Mouse (Mus musculus): ENCODE measurements around the gene Tmco5. TPM values are rescaled to one million over a fixed set of nuclear protein-coding genes. Genes with fewer than 3 reads are reported as not detected.
"Not testable (repeated sequence)": the region's sequence is repeated elsewhere in the genome, so short reads cannot be mapped to it uniquely, and the experiment has no call there.

Tmco5 gene
- polyA plus RNA-seq, 1 experiment from 2014 or later = not detected

DNA sequence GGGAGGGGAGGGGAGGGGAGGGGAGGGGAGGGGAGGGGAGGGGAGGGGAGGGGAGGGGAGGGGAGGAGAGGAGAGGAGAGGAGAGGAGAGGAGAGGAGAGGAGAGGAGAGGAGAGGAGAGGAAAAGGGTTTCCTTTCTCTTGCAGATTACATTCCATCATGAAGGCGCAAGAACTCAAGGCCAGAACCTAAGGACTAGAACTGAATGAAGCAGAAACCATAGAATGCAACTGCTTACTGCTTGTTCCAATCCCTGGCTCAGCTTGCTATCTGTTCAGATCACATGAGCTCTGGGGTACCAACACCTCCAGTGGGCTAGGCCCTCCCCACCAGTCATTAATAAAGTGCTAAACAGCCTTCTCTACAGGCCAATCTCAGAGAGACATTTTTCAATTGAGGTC, 55.7 kb downstream of the Tmco5 start:
- WGBS = 94% methylated on average over 1 of the region's 1 CpGs
- DNase-seq (ENCODE audit: low spot score); H3K9me3 ChIP-seq (replicated peaks); H3K4me3 ChIP-seq; H3K4me1 ChIP-seq; H3K27me3 ChIP-seq (ENCODE audit: low read depth, poor library complexity, severe bottlenecking); H3K27ac ChIP-seq; H3K36me3 ChIP-seq: not testable (repeated sequence)

DNA sequence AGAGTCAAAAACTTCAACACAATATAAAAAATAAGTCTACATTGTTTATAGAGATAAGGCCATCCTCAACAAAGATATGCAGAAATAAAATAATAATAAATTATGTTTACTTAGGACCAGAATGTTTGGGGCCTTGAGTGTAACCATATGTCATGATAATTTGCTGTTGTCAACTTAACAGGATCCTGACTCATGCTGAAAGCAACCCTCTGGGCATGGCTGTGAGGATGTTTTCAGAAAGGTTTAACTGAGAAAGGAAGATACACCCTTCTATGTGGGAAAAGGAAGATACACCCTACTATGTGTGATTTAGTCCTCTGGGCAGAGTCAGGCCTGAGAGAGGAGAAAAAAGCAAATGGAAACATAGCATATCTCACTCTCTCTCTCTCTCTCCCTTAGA, 56.3 kb downstream of the Tmco5 start:
- Histone ChIP-seq H3K4me3 (no peak overlapping the region), H3K27me3 (ENCODE audit: low read depth, poor library complexity, severe bottlenecking) (no peaks in the 10 kb centered on the region), H3K27ac (no peak overlapping the region), H3K36me3 (no peaks in the 10 kb centered on the region), H3K4me1 (0 out of 2 replicates have a peak, but pooled peaks cover 3% of the 10 kb centered on the region), H3K9me3 (replicated peaks) (no peaks in the 10 kb centered on the region)
- DNase-seq (ENCODE audit: low spot score) = no peak

DNA sequence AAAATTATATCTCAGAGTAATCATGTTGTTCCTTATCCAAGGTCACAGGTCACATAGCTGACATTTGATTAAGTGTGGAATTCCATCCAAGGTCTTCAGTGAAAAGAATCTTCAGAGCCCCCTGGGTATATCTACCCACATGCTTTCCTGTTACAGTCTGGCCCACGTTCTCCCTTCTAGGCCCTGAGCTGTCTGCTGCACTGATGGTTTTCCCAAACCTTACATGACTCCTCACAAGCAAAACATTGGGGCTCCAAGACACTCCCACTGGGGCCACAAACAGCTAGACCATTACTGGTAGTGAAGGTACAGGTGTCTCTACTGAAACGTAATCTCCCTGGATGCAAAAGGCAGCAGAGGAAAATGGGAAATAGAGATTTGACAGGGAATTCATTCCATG, 57.9 kb downstream of the Tmco5 start:
- Histone ChIP-seq H3K4me3 (no peak overlapping the region), H3K4me1 (0 out of 2 replicates have a peak, but pooled peaks cover 3% of the 10 kb centered on the region), H3K27me3 (ENCODE audit: low read depth, poor library complexity, severe bottlenecking) (no peaks in the 10 kb centered on the region), H3K27ac (no peak overlapping the region), H3K9me3 (replicated peaks) (no peaks in the 10 kb centered on the region), H3K36me3 (no peaks in the 10 kb centered on the region)
- WGBS = 58% methylated on average over 2 of the region's 2 CpGs
- DNase-seq (ENCODE audit: low spot score) = no peak

DNA sequence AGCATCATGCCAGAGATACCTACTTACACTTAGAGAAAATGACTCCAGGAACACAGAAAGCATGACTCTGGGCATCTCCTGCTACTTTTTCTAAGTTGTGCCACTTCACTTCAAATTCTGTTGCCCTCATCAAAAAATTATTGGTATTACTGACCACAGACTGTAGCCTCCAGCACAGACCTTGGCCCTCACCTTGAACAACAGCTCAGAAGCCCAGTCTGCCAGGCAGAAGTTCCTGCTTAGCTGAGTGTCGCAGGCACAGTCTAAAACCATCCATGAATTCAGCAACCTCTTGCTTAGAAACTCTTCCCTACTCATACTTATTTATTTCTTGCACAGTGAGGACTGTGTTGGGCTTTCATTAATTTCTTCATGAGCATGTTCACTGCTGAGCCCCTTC, 58.7 kb downstream of the Tmco5 start:
- H3K27me3 ChIP-seq (ENCODE audit: low read depth, poor library complexity, severe bottlenecking) = no peaks in the 10 kb centered on the region
- H3K4me3 ChIP-seq = no peak overlapping the region
- no peaks in the 10 kb centered on the region for H3K36me3 ChIP-seq
- WGBS = 91% methylated on average over 1 of the region's 1 CpGs
- H3K9me3 ChIP-seq (replicated peaks) = no peaks in the 10 kb centered on the region
- no peak for DNase-seq (ENCODE audit: low spot score)
- 0 out of 2 replicates have a peak, but pooled peaks cover 3% of the 10 kb centered on the region for H3K4me1 ChIP-seq
- no peak overlapping the region for H3K27ac ChIP-seq

DNA sequence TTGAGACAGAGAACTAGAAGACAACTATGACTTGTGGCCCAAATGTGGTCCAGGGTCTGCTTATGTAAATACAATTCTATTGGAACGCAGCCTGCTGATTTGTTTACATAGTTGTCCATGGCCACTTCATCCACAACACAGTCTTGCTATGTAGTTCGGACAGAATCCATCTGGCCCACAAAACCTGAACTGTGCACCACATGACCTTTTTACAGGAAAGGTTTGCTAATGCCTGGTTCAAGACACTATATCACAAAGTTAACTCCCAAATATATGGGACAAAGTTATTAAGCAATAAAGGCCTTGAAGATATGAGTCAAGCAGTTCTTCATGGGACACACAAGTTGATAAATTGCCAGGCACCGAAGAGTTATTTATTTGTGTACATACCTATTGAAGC, 63.3 kb downstream of the Tmco5 start:
- Histone ChIP-seq H3K27me3 (ENCODE audit: low read depth, poor library complexity, severe bottlenecking) (no peaks in the 10 kb centered on the region), H3K27ac (no peak overlapping the region), H3K9me3 (replicated peaks) (no peaks in the 10 kb centered on the region), H3K36me3 (no peaks in the 10 kb centered on the region), H3K4me3 (no peak overlapping the region), H3K4me1 (peaks cover 7% of the 10 kb centered on the region; the same call in 1 of the 2 replicates)
- 91% methylated on average over 3 of the region's 3 CpGs for WGBS
- no peak for DNase-seq (ENCODE audit: low spot score)

Other genes starting within 250 kb of the Tmco5 start
- gene Spred1, start 242.7 kb downstream of the Tmco5 start, polyA plus RNA-seq (2016; fragmentation: Nextera tagmentation; extraction: Ambion mirVana) = 14.9 and 17.1 TPM in 2 replicates

Data from limb, embryonic 10.5 days (tissue).